Mouse (Mus musculus) Muller cell, postnatal 12 days (primary cell): ENCODE data around the gene Trpm5.

Source experiments
- DNase-seq: peaks from one replicate; pipeline ENCODE4 v3.0.0-alpha.2; 2015; ENCODE audit errors: inconsistent ontology term

Gene Trpm5

DNA sequence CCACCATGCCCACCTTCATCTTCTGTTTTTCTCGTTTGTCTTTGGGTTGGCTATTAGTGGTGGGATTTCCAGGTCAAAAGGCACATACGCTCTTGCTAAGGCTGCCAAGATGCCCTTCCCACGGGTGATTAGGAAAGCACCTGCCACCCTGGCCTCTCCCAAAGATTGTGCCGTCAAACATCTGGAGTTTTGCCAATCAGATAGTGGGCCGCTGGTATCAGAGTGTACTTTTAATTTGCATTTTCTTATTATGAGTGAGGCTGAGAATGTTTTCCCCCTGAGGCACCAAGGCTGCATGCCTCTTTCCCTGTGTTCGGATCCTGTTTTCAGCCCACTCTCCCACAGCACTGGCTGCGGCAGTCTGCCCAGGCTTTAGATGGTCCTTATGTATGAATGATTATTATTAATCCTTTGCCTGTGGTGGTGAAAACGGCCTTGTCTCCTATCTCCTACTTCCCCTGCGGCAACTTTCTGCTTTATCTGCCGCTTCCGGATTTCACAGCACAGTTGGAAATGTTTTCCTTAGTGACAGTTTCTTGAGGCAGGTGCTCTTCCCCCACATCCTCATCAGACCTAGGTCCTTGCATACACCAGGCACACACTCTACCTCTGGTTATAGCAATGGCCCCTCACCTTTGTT lies 10.9 kb upstream of the Trpm5 start:
- no peak for DNase-seq

DNA sequence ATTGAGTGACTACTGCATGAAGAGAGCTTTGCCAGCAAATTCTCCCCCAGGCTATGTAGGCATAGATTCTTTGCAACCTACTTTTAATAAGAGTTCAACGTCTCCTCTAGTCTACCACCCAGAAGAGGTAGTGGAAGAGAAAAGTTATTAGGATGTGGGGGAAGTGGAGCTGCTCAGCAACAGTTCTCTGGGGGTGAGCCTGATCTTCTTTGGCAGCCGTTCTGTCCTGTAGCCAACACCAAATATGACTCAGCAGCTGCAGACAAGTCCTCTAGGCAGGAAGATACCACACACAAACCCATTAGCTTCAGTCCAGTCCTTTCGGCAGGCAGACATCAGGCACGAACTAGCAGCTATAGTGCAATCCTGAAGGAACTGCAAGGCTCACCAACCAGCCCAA lies 6.3 kb upstream of the Trpm5 start:
- peak; percentile 59 for DNase-seq

DNA sequence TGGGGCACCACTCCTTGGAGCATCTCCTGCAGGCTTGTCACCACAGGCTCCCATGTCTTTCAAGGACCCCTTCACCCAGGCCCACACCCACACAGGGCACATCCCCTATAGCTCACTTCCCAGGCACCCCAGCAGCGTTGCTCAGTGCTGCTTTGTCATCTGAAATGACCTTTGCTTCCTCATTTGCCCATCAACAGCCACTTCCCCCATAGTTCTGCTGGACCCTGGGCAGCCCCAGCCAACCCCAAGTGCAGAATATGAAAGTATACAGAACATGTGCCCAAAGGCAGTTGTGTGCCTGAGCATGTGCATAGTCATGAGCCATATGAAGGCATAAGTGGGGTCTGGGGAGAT lies 1.1 kb upstream of the Trpm5 start:
- no peak for DNase-seq

DNA sequence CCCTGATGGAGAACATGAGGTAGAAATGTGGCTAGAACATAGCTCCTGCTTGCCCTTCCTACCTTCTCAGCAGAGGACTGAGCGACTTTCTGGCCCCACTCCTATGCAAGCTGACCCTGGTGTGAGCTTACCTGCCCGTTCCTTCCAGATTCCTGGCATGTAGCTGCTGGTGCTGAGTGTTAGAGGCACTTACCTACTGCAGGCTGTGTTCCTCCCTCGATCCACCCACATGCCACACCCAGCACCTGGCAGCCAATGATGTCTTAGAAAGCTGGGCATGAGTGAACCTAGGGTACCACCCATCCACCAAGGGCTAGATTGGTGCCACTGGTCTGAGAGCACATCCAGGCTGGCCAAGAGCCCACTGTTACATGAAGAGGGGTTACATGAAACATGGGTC lies 595 bp downstream of the Trpm5 start:
- DNase-seq: no peak

DNA sequence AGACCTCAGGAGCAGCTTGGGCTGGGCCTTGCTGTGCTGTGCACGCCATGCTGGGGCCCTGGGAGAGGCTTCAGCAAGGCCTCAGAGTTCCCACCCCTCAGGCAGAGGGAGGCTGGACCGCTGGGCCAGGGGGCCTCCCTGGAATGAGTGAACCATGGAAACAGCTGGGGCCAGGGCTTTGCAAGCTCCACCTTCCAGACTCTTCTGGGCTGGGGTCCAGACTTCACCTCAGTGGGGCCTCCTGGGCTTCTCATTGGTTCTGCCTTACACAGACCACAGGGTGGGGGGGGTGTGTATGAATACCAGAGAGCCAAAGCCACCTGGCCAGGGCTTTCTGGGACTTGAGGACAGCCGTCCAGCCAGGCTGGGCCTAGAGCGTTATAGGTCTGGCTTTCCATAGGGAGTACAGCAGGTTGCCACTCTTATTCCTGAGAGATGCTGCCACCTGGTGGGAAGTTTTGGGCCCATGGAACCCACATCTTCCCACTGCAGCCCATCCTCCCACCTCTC lies 7.3 kb downstream of the Trpm5 start:
- no peak for DNase-seq

DNA sequence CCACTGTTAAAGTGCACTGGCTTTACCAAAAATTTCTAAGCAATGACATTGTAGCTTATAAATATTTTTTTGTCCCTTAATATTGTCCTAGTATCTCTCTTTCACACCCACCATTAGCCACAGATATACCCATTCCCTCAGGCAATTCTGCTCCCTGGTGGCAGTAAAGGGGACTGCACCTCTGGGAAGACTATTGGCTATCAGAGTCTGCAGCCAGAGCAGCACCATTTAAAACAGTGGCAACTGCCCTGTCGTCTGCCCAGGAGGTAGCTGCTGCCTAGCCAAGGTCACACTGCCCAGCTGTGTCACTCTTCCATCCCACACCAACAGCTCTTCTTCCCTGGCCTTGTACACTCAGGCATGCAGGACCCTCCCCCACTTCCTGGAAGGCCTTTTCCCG lies 8.1 kb downstream of the Trpm5 start:
- peak; percentile 42 for DNase-seq

DNA sequence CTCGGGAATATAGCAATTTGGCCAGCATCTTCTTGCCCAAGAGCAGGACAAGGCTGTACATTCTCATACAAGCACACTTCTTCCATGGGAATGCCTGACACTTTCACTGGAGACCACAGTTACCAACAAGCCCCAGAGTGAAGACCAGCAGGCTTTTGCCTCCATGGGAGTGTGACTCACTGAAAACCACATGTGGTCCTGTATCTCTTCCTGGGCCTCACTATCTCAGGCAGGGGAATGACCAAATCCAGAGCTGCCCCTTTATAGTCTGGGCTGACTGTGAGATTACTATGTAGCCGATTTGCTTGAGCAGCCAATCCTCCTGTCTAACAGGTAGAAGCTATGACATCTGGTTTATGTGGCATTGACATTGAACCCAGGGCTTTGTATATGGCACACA lies 10.7 kb downstream of the Trpm5 start:
- no peak for DNase-seq

DNA sequence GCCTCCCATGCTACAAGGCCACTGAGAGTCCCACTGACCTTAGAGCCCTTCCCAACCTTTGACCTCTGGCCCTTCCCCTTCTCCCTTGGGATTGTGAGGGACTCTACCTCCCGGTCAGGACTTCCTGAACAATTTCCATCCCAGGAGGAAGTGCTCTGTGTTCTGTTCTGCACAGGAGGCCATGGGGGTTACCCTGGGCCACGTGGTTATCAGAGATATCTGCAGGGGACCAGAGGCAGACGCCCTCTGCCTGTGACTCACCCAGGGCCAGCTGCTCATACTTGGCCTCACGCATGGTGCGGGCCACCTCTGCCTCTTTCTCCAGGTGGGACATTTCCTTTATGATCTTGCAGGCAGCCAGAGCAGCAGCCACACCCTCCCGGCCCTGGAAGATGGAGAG lies 12.4 kb downstream of the Trpm5 start:
- no peak for DNase-seq

DNA sequence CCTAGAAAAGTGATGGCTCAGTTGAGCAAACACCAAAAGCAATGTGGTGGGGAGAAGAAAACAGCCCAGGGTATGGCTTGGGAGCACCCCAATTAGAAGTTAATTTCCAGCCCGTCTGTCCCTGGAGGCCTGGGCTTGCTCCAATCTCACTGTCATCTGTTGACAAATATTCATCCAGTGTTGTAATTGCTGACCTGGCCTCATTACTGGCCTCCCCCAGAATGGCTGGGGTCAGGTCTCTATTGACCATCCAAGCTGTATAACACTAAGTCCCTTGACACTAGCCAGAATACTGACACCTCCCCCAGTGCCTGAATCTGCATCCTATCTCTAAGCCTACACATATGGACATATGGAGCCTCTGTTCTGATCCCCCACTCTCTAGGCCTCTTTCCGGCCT lies 17.1 kb downstream of the Trpm5 start:
- DNase-seq: no peak

DNA sequence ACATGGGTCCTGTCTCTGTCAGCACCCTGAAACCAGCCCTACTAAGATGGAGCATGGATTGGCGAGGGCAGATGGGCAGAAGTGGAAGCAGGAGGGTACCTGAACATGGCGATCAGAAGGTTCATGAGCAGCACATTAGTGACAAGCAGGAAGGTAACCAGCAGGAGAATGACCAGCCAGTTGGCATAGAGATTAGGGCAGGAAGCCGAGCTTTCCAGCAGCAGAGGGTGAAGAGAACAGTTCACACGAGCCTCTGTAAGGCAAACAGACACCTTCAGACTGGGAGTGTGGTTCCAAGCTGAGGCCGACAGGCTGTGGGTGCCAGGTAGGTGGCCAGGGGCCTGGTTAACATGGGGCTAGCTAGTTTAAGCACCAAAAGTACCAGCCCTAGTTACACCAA lies 19.0 kb downstream of the Trpm5 start:
- DNase-seq: no peak

DNA sequence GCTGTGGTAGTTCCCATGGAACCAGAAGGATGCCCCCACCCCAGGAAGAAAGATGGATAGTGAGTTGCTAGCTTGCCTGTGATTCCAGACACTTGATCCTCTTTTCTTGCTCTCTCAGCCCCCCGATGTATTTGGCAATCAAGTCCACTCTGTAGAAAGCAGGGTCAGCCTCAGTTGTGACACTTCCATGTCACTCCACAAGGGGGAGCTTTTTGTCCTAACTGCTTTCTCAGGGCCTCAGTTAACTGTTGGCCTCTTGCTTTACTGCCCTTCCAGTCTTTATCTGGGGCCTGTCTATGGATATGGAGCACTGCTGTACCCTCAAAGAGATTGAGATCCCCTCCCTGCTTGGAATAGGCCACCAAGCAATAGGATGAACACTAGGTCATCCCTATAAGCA lies 21.4 kb downstream of the Trpm5 start:
- DNase-seq: no peak

DNA sequence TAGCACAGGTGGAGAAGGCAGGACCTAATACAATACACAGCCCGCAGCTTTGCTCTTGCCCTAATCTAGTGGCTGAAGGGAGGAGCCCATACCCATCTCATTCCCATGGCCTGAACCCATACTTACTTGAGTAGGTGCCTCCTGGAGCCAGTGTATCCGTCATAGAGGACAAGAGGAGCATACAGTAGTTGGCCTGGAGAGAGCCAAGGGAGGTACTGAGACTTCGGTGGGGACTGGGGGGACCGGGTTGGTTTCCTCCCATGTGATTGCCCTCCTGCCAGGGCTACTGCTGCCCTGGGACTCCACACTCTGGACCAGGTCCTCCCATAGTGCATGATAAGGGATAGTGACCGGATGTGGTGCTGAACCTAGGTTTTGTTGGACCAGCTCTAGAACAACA lies 21.8 kb downstream of the Trpm5 start:
- no peak for DNase-seq

DNA sequence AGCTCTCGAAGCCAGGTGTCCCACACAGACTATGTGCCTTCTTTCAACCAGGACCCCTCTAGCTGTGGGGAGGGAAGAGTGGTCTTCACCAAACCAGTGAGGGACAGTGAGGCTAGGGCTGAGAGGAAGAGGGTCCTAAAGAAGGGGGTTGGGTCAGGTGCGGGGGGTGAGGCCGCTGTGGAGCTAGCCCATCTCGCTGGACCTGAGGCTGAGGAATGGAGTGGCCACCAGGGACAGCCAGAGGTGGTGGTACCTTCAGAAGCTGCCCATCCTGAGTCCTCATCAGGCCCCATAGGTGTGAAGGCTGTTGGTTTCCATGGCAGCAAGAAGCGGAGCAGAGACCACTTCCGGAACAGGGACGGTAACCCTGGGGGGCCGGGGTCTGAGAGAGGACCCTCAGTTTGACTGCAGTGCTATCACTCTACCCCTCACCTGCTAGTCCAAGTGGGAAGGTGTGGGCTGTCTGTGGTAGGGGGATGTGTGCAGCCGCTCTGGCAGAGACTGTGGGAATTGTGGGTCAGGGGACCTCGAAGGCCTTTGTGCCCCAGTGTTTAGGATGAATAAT lies 23.9 kb downstream of the Trpm5 start:
- DNase-seq: no peak

DNA sequence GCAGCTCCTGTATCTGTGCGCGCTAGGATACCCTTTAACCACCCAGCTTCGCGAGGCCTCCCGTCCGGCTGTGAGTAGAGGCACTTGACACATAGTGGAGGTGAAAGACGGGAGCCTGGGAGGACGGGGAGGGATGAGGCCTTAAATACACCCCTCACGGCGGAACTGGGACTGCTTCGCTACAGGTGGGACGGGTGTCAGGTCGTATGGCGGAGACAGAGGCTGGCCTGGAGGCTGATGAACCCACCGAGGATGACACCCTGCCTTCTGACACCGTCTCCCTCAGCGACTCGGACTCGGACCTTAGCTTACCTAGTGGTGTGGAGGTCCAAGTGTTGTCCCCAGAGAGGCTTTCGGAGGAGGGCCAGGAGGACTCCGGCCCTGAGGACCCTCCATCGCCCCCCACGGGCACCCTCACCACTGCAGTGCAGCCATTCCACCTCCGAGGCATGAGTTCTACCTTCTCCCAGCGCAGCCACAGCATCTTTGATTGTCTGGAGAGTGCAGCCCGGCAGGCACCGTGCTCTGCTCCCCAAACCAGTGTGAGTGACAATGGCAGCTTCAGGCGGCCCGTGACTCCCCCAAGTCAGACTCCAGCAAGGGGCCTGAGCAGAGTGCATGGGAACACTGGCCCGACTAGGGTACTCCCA lies 24.6 kb downstream of the Trpm5 start:
- no peak for DNase-seq

DNA sequence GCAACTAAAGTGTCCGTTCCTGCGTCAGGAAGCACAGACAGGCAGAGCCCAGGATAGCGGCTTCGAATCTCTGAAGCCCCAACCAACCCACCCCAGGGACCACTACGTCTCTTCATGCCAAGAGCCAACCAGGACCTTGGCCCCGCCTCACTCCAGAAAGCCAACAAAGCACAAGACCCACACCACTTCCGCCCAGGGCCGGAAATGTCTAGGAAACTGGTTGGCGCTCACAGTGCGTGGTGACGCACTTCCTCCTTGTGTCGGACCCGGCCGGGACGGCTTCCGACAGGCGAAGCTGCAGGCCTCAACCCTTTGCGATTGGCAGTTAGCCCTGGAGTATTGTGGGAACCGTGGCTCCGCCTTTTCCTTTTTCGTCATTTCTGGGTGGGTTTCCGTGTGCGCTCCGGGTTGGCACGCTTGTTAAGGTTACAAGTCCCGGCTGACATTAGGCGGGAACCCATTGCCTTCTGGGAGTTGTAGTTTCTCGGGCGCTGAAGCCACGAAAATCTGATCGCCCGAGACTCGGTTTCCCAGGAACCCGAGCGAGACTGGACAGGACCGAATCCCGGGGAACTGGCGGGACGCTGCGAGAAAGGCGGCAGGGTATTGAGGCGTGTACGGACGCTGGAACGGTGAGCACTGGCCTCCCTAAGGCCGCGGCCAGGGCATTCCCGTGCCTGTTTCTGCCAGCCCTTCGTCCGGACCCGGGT lies 25.4 kb downstream of the Trpm5 start, which contains the start of gene Tssc4:
Gene Tssc4 (plus strand): TSS at position 368 of the 710 bp plus-strand sequence.
- peak; percentile 99 for DNase-seq

DNA sequence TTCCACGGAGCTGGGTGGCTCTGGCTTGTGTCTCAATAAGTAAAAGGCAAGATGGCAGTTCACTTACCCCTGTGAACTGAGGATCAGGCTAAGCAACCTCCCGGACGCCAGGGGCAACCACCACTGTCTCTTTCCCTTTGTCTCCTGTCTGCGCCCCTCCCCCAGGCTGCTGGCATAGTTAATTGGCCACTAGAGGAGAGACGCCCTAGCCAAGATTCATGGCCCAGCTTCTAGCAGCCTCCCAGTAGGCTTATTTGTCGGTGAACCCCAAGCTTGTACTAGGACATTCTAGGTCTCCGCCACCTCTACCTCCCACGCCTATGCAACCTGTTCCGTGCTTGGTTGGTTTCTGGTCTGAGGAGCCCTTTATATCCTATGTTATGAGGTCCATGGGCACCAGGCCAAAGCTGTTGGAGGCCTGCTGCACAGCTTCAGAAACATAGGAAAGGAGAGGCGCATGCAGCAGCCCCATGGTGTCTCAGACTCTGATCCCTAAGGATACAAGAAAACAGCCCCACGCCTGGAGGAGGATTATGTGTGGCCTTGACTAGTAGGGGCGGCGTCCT lies 26.0 kb downstream of the Trpm5 start:
- DNase-seq: peak; percentile 73

DNA sequence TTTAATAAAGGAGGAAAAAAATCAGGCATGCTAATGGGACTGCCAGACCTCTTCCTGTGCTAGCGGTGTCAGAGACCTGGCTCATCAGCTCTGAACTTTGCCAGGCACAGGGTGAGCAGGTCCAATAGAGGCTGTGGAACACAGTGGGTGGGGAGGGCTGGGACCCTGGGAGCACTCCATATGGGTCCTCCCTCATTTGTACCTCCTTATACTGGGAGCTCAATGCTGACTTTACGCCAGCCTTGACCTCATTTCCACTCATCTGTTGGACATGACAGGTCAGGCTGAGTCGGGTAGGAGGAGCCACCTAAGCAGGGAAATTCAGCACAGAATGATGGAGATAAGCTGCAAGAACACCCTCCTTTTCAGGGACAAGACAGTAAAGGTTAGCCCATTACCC lies 26.5 kb downstream of the Trpm5 start:
- DNase-seq: no peak

DNA sequence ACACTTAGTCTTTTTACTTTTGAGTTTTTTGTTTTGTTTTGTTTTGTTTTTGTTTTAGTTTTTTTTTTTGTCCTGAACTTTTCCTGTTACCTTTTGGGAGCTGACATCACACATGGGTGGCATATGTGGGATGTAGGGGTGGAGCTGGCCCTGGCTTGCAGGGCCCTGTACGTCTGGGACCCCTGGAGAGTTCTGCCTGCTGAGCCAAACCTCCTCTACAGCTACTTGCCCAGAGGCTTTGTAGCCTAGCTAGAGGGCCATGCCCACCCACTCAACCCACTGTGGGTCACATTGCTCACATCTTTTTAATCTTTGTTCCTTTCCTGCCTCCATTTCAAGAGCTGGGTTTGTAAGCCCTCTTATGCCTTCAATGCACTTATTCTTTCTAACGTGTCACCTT lies 27.0 kb downstream of the Trpm5 start:
- no peak for DNase-seq

DNA sequence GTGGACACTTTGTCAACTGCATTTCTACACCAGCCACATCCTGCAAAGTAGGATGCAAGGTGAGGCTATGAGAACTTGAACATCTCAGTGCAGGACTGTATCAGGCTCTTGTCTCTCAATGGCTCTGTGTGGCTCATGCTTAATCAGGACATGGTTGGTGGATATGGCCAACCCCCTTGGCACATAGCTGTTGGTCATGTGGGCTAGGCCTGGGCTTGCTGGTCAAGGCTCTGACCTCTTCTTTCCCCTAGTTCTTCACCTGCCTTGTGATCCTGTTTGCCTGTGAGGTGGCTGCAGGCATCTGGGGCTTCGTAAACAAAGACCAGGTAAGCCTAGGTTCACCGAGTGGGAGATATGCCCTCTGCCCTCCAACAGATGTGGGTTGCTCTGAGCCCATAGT lies 28.8 kb downstream of the Trpm5 start:
- no peak for DNase-seq

DNA sequence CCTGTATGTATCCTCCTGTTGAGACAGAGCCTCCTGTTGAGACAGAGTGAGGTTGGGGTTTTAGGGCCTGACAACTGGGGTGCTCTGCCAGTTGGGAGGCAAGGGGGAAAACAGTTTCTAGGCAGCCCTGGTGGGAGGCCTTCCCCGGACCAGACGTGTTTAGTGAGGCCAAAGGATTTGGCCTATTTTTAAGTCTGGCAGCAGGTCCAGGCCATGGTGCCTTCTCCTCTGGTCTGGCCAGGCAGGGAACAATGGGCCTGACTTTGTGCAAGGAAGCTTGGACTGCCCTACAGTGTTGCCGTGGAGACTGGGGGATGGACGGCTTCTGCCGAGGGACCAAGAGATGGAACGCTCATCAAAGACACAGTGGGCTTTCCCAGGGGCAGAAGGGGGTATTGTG lies 30.2 kb downstream of the Trpm5 start:
- DNase-seq: no peak

DNA sequence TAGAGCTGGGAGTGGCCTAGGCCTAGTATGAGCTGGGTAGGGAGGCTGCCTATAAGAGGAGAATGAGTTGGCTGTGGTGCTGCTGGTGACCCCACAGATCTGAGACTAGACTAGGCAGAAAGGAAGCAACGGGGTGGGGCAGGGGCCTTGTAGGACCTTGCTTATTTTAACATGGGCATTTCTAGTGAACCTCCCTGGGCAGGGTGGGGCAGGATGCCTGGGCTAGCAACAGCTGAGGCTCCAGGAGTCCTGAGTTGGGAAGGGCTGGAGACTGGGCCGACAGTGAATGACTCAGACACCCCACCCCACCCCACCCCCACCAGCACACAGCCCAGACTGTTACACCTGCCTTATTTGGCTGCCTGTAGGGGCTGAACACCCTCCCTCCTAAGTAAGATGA lies 31.7 kb downstream of the Trpm5 start:
- no peak for DNase-seq

DNA sequence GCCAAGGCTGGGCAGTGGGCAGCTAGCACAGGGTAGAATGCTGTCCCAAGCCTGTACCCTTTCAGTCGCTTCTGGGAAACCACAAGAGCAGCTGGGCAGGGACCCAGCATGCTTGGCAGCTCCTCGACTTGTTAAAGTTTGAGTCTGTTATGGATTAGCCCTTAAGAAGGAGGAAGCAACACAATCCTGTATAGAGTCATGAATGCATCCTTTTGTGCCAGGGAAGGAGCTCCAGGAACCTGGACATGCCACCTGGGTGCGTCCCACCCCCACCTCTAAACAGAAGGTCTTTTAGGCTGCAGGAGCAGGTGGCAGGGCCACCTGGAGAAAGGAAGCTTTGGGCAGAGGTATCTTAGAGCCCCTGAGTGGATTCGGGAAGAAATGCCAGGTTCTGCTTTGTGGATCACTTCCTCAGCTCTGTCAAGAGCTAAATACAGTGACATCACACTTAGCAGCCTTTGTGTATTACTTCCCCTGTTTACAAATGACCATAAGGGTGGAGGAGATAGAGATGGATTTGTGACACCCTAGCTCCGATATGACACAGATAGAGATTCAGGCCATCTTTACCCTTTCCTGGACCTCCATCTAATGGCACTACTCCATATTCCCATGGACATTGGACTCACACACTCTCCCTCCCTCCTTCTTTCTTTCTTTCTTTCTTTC lies 35.1 kb downstream of the Trpm5 start:
- DNase-seq: peak; percentile 58
